Mouse (Mus musculus): ENCODE data around the gene Nbea.

DNA sequence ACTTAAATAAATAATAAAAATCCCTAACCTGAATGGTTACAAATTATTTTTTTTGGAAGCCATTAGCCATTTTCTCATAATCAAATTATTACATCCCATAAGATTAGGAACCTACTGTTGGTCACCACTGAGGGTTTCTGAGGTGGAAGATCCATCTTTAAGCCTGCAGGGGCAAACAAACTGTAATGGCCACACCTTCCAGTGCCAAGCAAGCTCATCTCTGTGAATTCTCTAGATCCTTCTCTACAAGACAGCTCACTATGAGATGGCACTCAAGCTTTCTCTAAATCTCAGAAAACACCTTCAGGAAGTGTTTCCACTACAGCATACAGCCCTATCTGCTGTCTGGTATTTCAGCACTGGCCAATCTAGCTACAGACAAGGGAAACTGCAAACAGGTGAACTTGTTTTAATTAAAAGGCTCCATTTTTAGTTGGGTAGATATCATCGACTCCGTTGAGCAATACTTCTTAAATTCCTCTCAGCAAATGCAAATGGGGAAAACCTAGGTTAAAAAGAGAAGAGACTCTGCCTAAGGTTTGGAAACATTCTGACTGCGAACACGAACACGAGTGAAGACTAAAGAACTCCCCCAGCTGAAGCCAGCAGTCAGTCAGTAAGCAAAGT, 402.0 kb downstream of the Nbea start:
- TF ChIP-seq CTCF (IDR thresholded peaks at IDR 0.05; ENCODE audit: low read depth) (no peak), EP300 (IDR thresholded peaks at IDR 0.05; ENCODE audit: low read depth) (no peak)

All from liver, embryonic 14.5 days (tissue).